Mouse (Mus musculus) thymus, adult 2 months (tissue): Measurements from ENCODE around the gene Vpreb1.

Source experiments
- CTCF ChIP-seq: fragments of 200-500 bp; IDR thresholded peaks from 2 replicates; pipeline ENCODE4 v1.5.1; 2012; ENCODE audit warnings: mild to moderate bottlenecking, control low read depth, low read length, moderate library complexity, borderline replicate concordance; ENCODE audit not compliant: control insufficient read depth, poor library complexity, insufficient read depth; ENCODE audit errors: extremely low read depth
- POLR2A ChIP-seq: fragments of 200-500 bp; IDR thresholded peaks from 2 replicates; pipeline ENCODE4 v1.6.1; 2012; ENCODE audit warnings: mild to moderate bottlenecking, low read length, control low read depth, moderate library complexity; ENCODE audit not compliant: control insufficient read depth, poor library complexity, insufficient read depth; ENCODE audit errors: extremely low read depth

- TF ChIP-seq CTCF = no peak
- no peak for TF ChIP-seq POLR2A
These were observed 42.8 kb upstream of the Vpreb1 start for GRCm38 (mm10) chr16:16913440-16913839.
